Mouse (Mus musculus) forebrain, embryonic 13.5 days (tissue): ENCODE results near the gene Alb. TPM values are rescaled to one million over a fixed set of nuclear protein-coding genes. Genes with fewer than 3 reads are reported as not detected.

Experiments used
- ATAC-seq: fragments of 200-750 bp; cut with Nextera tagmentation; 2 replicates; pipeline ENCODE4 v1.8.0; 2017
- H3K27ac ChIP-seq: fragments of 300-500 bp; sonication (generic); 2 replicates; pipeline ENCODE4 v1.5.1; 2015; ENCODE audit warnings: inconsistent platforms, mild to moderate bottlenecking, moderate library complexity
- H3K27me3 ChIP-seq: fragments of 300-500 bp; sonication (generic); 2 replicates; pipeline ENCODE4 v1.6.1; 2015; ENCODE audit warnings: mild to moderate bottlenecking, inconsistent platforms
- H3K36me3 ChIP-seq: fragments of 300-500 bp; sonication (generic); 2 replicates; pipeline ENCODE4 v1.6.1; 2015; ENCODE audit warnings: mild to moderate bottlenecking, inconsistent platforms; ENCODE audit not compliant: poor library complexity, severe bottlenecking
- H3K4me1 ChIP-seq: fragments of 300-500 bp; sonication (generic); 2 replicates; pipeline ENCODE4 v1.6.1; 2015; ENCODE audit warnings: inconsistent platforms
- H3K4me2 ChIP-seq: fragments of 300-500 bp; sonication (generic); 2 replicates; pipeline ENCODE4 v1.6.1; 2015; ENCODE audit warnings: inconsistent platforms, mild to moderate bottlenecking, moderate library complexity
- H3K4me3 ChIP-seq: fragments of 300-500 bp; sonication (generic); 2 replicates; pipeline ENCODE4 v1.5.1; 2015; ENCODE audit warnings: mild to moderate bottlenecking, inconsistent platforms
- H3K9ac ChIP-seq: fragments of 300-500 bp; sonication (generic); 2 replicates; pipeline ENCODE4 v1.6.1; 2015; ENCODE audit warnings: mild to moderate bottlenecking, inconsistent platforms
- H3K9me3 ChIP-seq: fragments of 300-500 bp; sonication (generic); replicated peaks from 2 replicates; pipeline ENCODE4 v1.6.1; 2016; ENCODE audit warnings: inconsistent platforms
- WGBS: fragments of 180-500 bp; shearing (Covaris S2); methylation state at CpG from one replicate; pipeline ENCODE4 v1.1.7; 2015; 5-methylcytosine and 5-hydroxymethylcytosine counted together
- polyA plus RNA-seq: library from polyadenylated mRNA; unstranded; fragments of >200 nt; fragmentation: Nextera tagmentation; extraction: Ambion mirVana; gene quantifications from 2 replicates; pipeline ENCODE4 v1.2.1, GENCODE M21; 2015

Alb gene
- polyA plus RNA-seq, 1 experiment from 2014 or later: not detected

- Histone ChIP-seq H3K9me3 (no peaks in the 10 kb centered on the region), H3K36me3 (no peaks in the 10 kb centered on the region), H3K27ac (no peak overlapping the region), H3K9ac (no peak overlapping the region), H3K4me1 (no peaks in the 10 kb centered on the region), H3K27me3 (no peaks in the 10 kb centered on the region), H3K4me2 (no peak overlapping the region), H3K4me3 (no peak overlapping the region)
- WGBS: 38% methylated on average over 6 of the region's 6 CpGs
- ATAC-seq: no peak
These were observed 6.5 kb downstream of the Alb start for GRCm38 (mm10) chr5:90467245-90467644.

GRCm38 (mm10) chr5:90470836-90471235 lies 10.1 kb downstream of the Alb start:
- no peak for ATAC-seq
- Histone ChIP-seq H3K9me3 (no peaks in the 10 kb centered on the region), H3K27me3 (no peaks in the 10 kb centered on the region), H3K4me2 (no peak overlapping the region), H3K4me3 (no peak overlapping the region), H3K9ac (no peak overlapping the region), H3K36me3 (no peaks in the 10 kb centered on the region), H3K27ac (no peak overlapping the region), H3K4me1 (no peaks in the 10 kb centered on the region)
- WGBS: 91% methylated on average over 3 of the region's 3 CpGs

GRCm38 (mm10) chr5:90473902-90474301 lies 13.2 kb downstream of the Alb start:
- Histone ChIP-seq H3K4me1 (no peaks in the 10 kb centered on the region), H3K4me2 (no peak overlapping the region), H3K9me3 (no peaks in the 10 kb centered on the region), H3K27me3 (no peaks in the 10 kb centered on the region), H3K4me3 (no peak overlapping the region), H3K36me3 (no peaks in the 10 kb centered on the region), H3K9ac (no peak overlapping the region), H3K27ac (no peak overlapping the region)
- ATAC-seq: no peak
- WGBS: 86% methylated on average over 4 of the region's 4 CpGs

GRCm38 (mm10) chr5:90474369-90474768 lies 13.7 kb downstream of the Alb start:
- ATAC-seq: no peak
- 88% methylated on average over 5 of the region's 5 CpGs for WGBS
- H3K27me3 ChIP-seq: no peaks in the 10 kb centered on the region

GRCm38 (mm10) chr5:90476741-90477140 lies 16.0 kb downstream of the Alb start:
- Histone ChIP-seq H3K4me3 (no peak overlapping the region), H3K27me3 (no peaks in the 10 kb centered on the region), H3K9me3 (no peaks in the 10 kb centered on the region), H3K27ac (no peak overlapping the region), H3K4me2 (no peak overlapping the region), H3K36me3 (no peaks in the 10 kb centered on the region), H3K9ac (no peak overlapping the region), H3K4me1 (no peaks in the 10 kb centered on the region)
- WGBS: 95% methylated on average over 3 of the region's 3 CpGs
- ATAC-seq: no peak

More at GRCm38 (mm10) chr5:90474369-90474768, 13.7 kb downstream of the Alb start:
- no peak overlapping the region for H3K27ac ChIP-seq
- no peak overlapping the region for H3K4me2 ChIP-seq
- H3K4me1 ChIP-seq: no peaks in the 10 kb centered on the region
- H3K9ac ChIP-seq: no peak overlapping the region
- no peaks in the 10 kb centered on the region for H3K36me3 ChIP-seq
- no peaks in the 10 kb centered on the region for H3K9me3 ChIP-seq
- H3K4me3 ChIP-seq: no peak overlapping the region

GRCm38 (mm10) chr5:90477308-90478140 lies 16.8 kb downstream of the Alb start:
- Histone ChIP-seq H3K27me3 (no peaks in the 10 kb centered on the region), H3K4me3 (no peak overlapping the region), H3K36me3 (no peaks in the 10 kb centered on the region), H3K9me3 (no peaks in the 10 kb centered on the region), H3K4me1 (no peaks in the 10 kb centered on the region), H3K4me2 (no peak overlapping the region), H3K9ac (no peak overlapping the region), H3K27ac (no peak overlapping the region)
- 77% methylated on average over 7 of the region's 7 CpGs for WGBS
- no peak for ATAC-seq

GRCm38 (mm10) chr5:90478886-90479285 lies 18.2 kb downstream of the Alb start:
- Histone ChIP-seq H3K9me3 (no peaks in the 10 kb centered on the region), H3K27ac (no peak overlapping the region), H3K4me3 (no peak overlapping the region), H3K36me3 (no peaks in the 10 kb centered on the region), H3K4me2 (no peak overlapping the region), H3K9ac (no peak overlapping the region), H3K27me3 (no peaks in the 10 kb centered on the region), H3K4me1 (no peaks in the 10 kb centered on the region)
- 80% methylated on average over 1 of the region's 1 CpGs for WGBS
- no peak for ATAC-seq

- Histone ChIP-seq H3K9ac (no peak overlapping the region), H3K9me3 (no peaks in the 10 kb centered on the region), H3K4me2 (no peak overlapping the region), H3K27me3 (no peaks in the 10 kb centered on the region), H3K27ac (no peak overlapping the region), H3K36me3 (no peaks in the 10 kb centered on the region), H3K4me3 (no peak overlapping the region), H3K4me1 (no peaks in the 10 kb centered on the region)
- 92% methylated on average over 7 of the region's 7 CpGs for WGBS
- no peak for ATAC-seq
These were observed 24.9 kb downstream of the Alb start for GRCm38 (mm10) chr5:90485597-90485996.

- H3K4me2 ChIP-seq: no peak overlapping the region
- H3K4me3 ChIP-seq: no peak overlapping the region
- H3K9ac ChIP-seq: no peak overlapping the region
- no peak for ATAC-seq
- no peaks in the 10 kb centered on the region for H3K36me3 ChIP-seq
- no peaks in the 10 kb centered on the region for H3K9me3 ChIP-seq
- no peak overlapping the region for H3K27ac ChIP-seq
- no peaks in the 10 kb centered on the region for H3K27me3 ChIP-seq
- 90% methylated on average over 7 of the region's 7 CpGs for WGBS
- H3K4me1 ChIP-seq: no peaks in the 10 kb centered on the region
These were observed 27.6 kb downstream of the Alb start for GRCm38 (mm10) chr5:90488323-90488722.

GRCm38 (mm10) chr5:90490518-90490917 lies 29.8 kb downstream of the Alb start, which contains the start of gene Afp:
TSS of gene Afp (plus strand) at chr5:90490737.
- Histone ChIP-seq H3K4me1 (no peaks in the 10 kb centered on the region), H3K4me3 (no peak within 1 kb of the TSS), H3K4me2 (no peak within 1 kb of the TSS), H3K27me3 (no peaks in the 10 kb centered on the region), H3K27ac (no peak within 1 kb of the TSS), H3K9ac (no peak within 1 kb of the TSS), H3K9me3 (no peaks in the 10 kb centered on the region), H3K36me3 (no peaks in the 10 kb centered on the region)
- WGBS: 89% methylated on average over 7 of the region's 7 CpGs
- no peak for ATAC-seq

- 80% methylated on average over 9 of the region's 9 CpGs for WGBS
- H3K9me3 ChIP-seq: no peaks in the 10 kb centered on the region
- no peak for ATAC-seq
- no peaks in the 10 kb centered on the region for H3K36me3 ChIP-seq
- H3K9ac ChIP-seq: no peak overlapping the region
- no peaks in the 10 kb centered on the region for H3K27me3 ChIP-seq
- H3K4me2 ChIP-seq: no peak overlapping the region
- no peaks in the 10 kb centered on the region for H3K4me1 ChIP-seq
- H3K27ac ChIP-seq: no peak overlapping the region
- no peak overlapping the region for H3K4me3 ChIP-seq
These were observed 31.7 kb downstream of the Alb start for GRCm38 (mm10) chr5:90492440-90492839.

- H3K9ac ChIP-seq: no peak overlapping the region
- no peak overlapping the region for H3K4me3 ChIP-seq
- H3K9me3 ChIP-seq: no peaks in the 10 kb centered on the region
- 92% methylated on average over 4 of the region's 4 CpGs for WGBS
- ATAC-seq: no peak
- H3K4me2 ChIP-seq: no peak overlapping the region
- no peaks in the 10 kb centered on the region for H3K4me1 ChIP-seq
- H3K27ac ChIP-seq: no peak overlapping the region
- H3K27me3 ChIP-seq: no peaks in the 10 kb centered on the region
- no peaks in the 10 kb centered on the region for H3K36me3 ChIP-seq
These were observed 33.6 kb downstream of the Alb start for GRCm38 (mm10) chr5:90494308-90494707.

GRCm38 (mm10) chr5:90499509-90499908 lies 38.8 kb downstream of the Alb start:
- no peak overlapping the region for H3K9ac ChIP-seq
- H3K36me3 ChIP-seq: no peaks in the 10 kb centered on the region
- no peak overlapping the region for H3K4me3 ChIP-seq
- ATAC-seq: no peak
- no peak overlapping the region for H3K4me2 ChIP-seq
- H3K27ac ChIP-seq: no peak overlapping the region
- H3K27me3 ChIP-seq: no peaks in the 10 kb centered on the region
- H3K9me3 ChIP-seq: no peaks in the 10 kb centered on the region
- no peaks in the 10 kb centered on the region for H3K4me1 ChIP-seq
- 74% methylated on average over 7 of the region's 7 CpGs for WGBS
